Mouse (Mus musculus) forebrain, embryonic 12.5 days (tissue): ENCODE data around the gene Plin2. TPM values are rescaled to one million over a fixed set of nuclear protein-coding genes. Genes with fewer than 3 reads are reported as not detected.

Source experiments
- ATAC-seq: fragments of 200-750 bp; cut with Nextera tagmentation; 2 replicates; pipeline ENCODE4 v1.8.0; 2017; ENCODE audit warnings: moderate TSS enrichment; ENCODE audit not compliant: low FRiP score
- H3K27ac ChIP-seq: fragments of 300-500 bp; sonication (generic); 2 replicates; pipeline ENCODE4 v1.5.1; 2016; ENCODE audit warnings: mild to moderate bottlenecking
- H3K27me3 ChIP-seq: fragments of 300-500 bp; sonication (generic); 2 replicates; pipeline ENCODE4 v1.6.1; 2016; ENCODE audit warnings: mild to moderate bottlenecking
- H3K36me3 ChIP-seq: fragments of 300-500 bp; sonication (generic); replicated peaks from 2 replicates; pipeline ENCODE4 v1.6.1; 2016; ENCODE audit warnings: mild to moderate bottlenecking
- H3K4me1 ChIP-seq: fragments of 300-500 bp; sonication (generic); 2 replicates; pipeline ENCODE4 v1.6.1; 2016
- H3K4me2 ChIP-seq: fragments of 300-500 bp; sonication (generic); 2 replicates; pipeline ENCODE4 v1.6.1; 2016; ENCODE audit warnings: mild to moderate bottlenecking, moderate library complexity
- H3K4me3 ChIP-seq: fragments of 300-500 bp; sonication (generic); replicated peaks from 2 replicates; pipeline ENCODE4 v1.5.1; 2016; ENCODE audit warnings: mild to moderate bottlenecking
- H3K9ac ChIP-seq: fragments of 300-500 bp; sonication (generic); 2 replicates; pipeline ENCODE4 v1.6.1; 2016; ENCODE audit warnings: mild to moderate bottlenecking
- H3K9me3 ChIP-seq: fragments of 300-500 bp; sonication (generic); 2 replicates; pipeline ENCODE4 v1.6.1; 2016
- WGBS: fragments of 180-500 bp; shearing (Covaris S2); methylation state at CpG from one replicate; pipeline ENCODE4 v1.1.7; 2016; 5-methylcytosine and 5-hydroxymethylcytosine counted together
- polyA plus RNA-seq: library from polyadenylated mRNA; unstranded; fragments of >200 nt; fragmentation: Nextera tagmentation; extraction: Ambion mirVana; gene quantifications from 2 replicates; pipeline ENCODE4 v1.2.1, GENCODE M21; 2016

Plin2 gene
- polyA plus RNA-seq, 1 experiment from 2014 or later = 46.7 TPM

- Histone ChIP-seq H3K9ac (peak within 1 kb of the TSS; percentile 79), H3K9me3 (no peaks in the 10 kb centered on the region), H3K4me3 (peak within 1 kb of the TSS; percentile 76), H3K27me3 (no peaks in the 10 kb centered on the region), H3K27ac (peak within 1 kb of the TSS; percentile 72), H3K4me2 (peak within 1 kb of the TSS; percentile 78), H3K4me1 (peaks cover 17% of the 10 kb centered on the region), H3K36me3 (peaks cover 7% of the 10 kb centered on the region; the same call in 1 of the 2 replicates)
- under 1% methylated on average over 59 of the region's 59 CpGs for WGBS
- ATAC-seq = peak; percentile 99
Measured at GRCm38 (mm10) chr4:86611524-86612288, 58.2 kb downstream of the Plin2 start, which contains the start of gene Haus6. TSS of gene Haus6 (minus strand) at chr4:86612055.

Other genes with a start within 250 kb of the Plin2 start
- not detected in 2 replicates for gene Saxo1, start 111.7 kb downstream of the Plin2 start, polyA plus RNA-seq
- gene Rraga, start 94.4 kb downstream of the Plin2 start, polyA plus RNA-seq = 81.3 and 85.2 TPM in 2 replicates
- 26.4 and 27.4 TPM in 2 replicates for gene Haus6, start 58.0 kb downstream of the Plin2 start, polyA plus RNA-seq
- 7.3 and 8.6 TPM in 2 replicates for gene Dennd4c, start 78.5 kb upstream of the Plin2 start, polyA plus RNA-seq
- 508 and 518 TPM in 2 replicates for gene Rps6, start 187.4 kb upstream of the Plin2 start, polyA plus RNA-seq
- gene Acer2, start 204.3 kb upstream of the Plin2 start, polyA plus RNA-seq = 12.1 and 12.4 TPM in 2 replicates